Mouse (Mus musculus) embryonic fibroblast, embryonic 13.5 days (primary cell): ENCODE data around the gene Rlbp1.

Experiments
- CTCF ChIP-seq: IDR thresholded peaks from 2 replicates; pipeline ENCODE4 v1.5.1; 2011; ENCODE audit warnings: mild to moderate bottlenecking, control low read depth, low read length, moderate library complexity, borderline replicate concordance; ENCODE audit not compliant: insufficient read depth
- POLR2A ChIP-seq: IDR thresholded peaks from 2 replicates; pipeline ENCODE4 v1.6.1; 2011; ENCODE audit warnings: low read depth, mild to moderate bottlenecking, control low read depth, low read length, moderate library complexity

DNA sequence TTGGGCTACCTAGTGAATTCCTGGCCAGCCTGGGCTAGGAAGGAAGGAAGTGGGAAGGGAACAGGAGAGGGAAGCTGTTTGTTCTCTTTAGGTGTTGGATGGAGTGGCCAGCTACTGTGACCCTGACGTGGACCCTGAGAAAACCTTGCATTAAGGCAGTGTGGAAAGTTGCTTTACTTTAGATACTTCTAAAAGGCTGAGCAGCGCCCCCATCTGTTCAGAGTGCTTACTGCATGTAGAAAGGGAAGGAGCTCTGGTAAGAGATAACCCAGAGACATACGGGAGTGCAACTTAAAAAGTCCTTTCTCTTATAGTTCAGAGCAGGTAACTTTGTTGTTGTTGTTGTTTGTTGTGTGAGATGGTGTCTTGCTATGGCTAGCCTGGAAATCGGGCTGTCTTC is 40.9 kb downstream of the Rlbp1 start:
- TF ChIP-seq POLR2A (no peak), CTCF (no peak)
